Comparison of ENCODE assay signal across 14 mouse cellular contexts in genomic region chr10:68268629-68269028, GRCm38 (mm10). TPM values are rescaled to one million over a fixed set of nuclear protein-coding genes. Genes with fewer than 3 reads are reported as not detected.
DNase-seq lines count a peak whose midpoint lies in the region; ATAC-seq and TF ChIP-seq lines count a peak whose summit lies in the region.
"Had no signal": no experiment of that assay in that cellular context is flagged by ENCODE, and none has a peak within 500 bp of the region (broad histone marks: within the 10 kb centered on the region; RNA-seq: fewer than 3 reads in every experiment).

No protein-coding gene starts in this region.

- no peak overlapping the region for H3K9ac ChIP-seq in midbrain, embryonic 15.5 days
- H3K9ac ChIP-seq in midbrain, postnatal 0 days (replicated peaks; ENCODE audit: low read length, poor library complexity, severe bottlenecking) = no peak overlapping the region
- H3K9ac ChIP-seq in intestine, embryonic 16.5 days (ENCODE audit: low read depth, low read length) = no peak overlapping the region
- no peak overlapping the region for H3K9ac ChIP-seq in liver, adult 2 months (ENCODE audit: low read depth, low read length)

- WGBS in midbrain, embryonic 15.5 days = 78% methylated on average over 5 of the region's 5 CpGs
- 73% methylated on average over 5 of the region's 5 CpGs for WGBS in midbrain, postnatal 0 days
- WGBS in intestine, embryonic 16.5 days = 52% methylated on average over 5 of the region's 5 CpGs
- WGBS in liver, adult 2 months = 38% methylated on average over 5 of the region's 5 CpGs

- TF ChIP-seq CTCF in midbrain, postnatal 0 days (IDR thresholded peaks at IDR 0.05) = no peak
- no peak for TF ChIP-seq CTCF in liver, adult 2 months (IDR thresholded peaks at IDR 0.05; ENCODE audit: low read depth, low read length)

- H3K36me3 ChIP-seq in midbrain, embryonic 15.5 days (replicated peaks) = no peaks in the 10 kb centered on the region
- H3K36me3 ChIP-seq in midbrain, postnatal 0 days (ENCODE audit: insufficient read depth, low read length) = no peaks in the 10 kb centered on the region
- peaks cover 8% of the 10 kb centered on the region; the same call in 1 of the 2 replicates for H3K36me3 ChIP-seq in intestine, embryonic 16.5 days (ENCODE audit: control insufficient read depth, insufficient read depth, low read length)
- H3K36me3 ChIP-seq in liver, adult 2 months (ENCODE audit: control insufficient read depth, insufficient read depth, low read length) = peaks cover 6% of the 10 kb centered on the region; the same call in 1 of the 2 replicates

- ATAC-seq in midbrain, embryonic 15.5 days (replicated peaks) = no peak
- no peak for ATAC-seq in midbrain, postnatal 0 days (ENCODE audit: low FRiP score)
- peak; percentile 78 for ATAC-seq in intestine, embryonic 16.5 days

- 0 out of 2 replicates have a peak, but pooled peaks cover 4% of the 10 kb centered on the region for H3K4me1 ChIP-seq in midbrain, embryonic 15.5 days
- no peaks in the 10 kb centered on the region for H3K4me1 ChIP-seq in midbrain, postnatal 0 days (ENCODE audit: insufficient read depth, low read length)
- peaks cover 9% of the 10 kb centered on the region for H3K4me1 ChIP-seq in intestine, embryonic 16.5 days (ENCODE audit: control insufficient read depth, insufficient read depth, low read length)
- peaks cover 33% of the 10 kb centered on the region for H3K4me1 ChIP-seq in liver, adult 2 months (ENCODE audit: control insufficient read depth, insufficient read depth, low read length)

- no peak for TF ChIP-seq POLR2A in liver, adult 2 months (IDR thresholded peaks at IDR 0.05; ENCODE audit: extremely low read depth, insufficient read depth, low read length)

- peak overlapping the region; percentile 21; the same call in 1 of the 2 replicates for H3K27ac ChIP-seq in midbrain, embryonic 15.5 days
- H3K27ac ChIP-seq in midbrain, postnatal 0 days (ENCODE audit: low read depth, low read length) = no peak overlapping the region
- peak overlapping the region; percentile 24; the same call in 1 of the 2 replicates for H3K27ac ChIP-seq in intestine, embryonic 16.5 days (ENCODE audit: low read length)
- H3K27ac ChIP-seq in liver, adult 2 months (replicated peaks; ENCODE audit: insufficient read depth, low read depth, low read length) = peak overlapping the region; percentile 19; the same call in 1 of the 2 replicates
- H3K27ac ChIP-seq: gastrocnemius, adult 2 months had no signal

- no peak overlapping the region for H3K4me2 ChIP-seq in midbrain, embryonic 15.5 days
- H3K4me2 ChIP-seq in midbrain, postnatal 0 days (ENCODE audit: low read depth, low read length, poor library complexity, severe bottlenecking) = no peak overlapping the region
- H3K4me2 ChIP-seq in intestine, embryonic 16.5 days (ENCODE audit: low read depth, low read length) = no peak overlapping the region

- H3K27me3 ChIP-seq in midbrain, embryonic 15.5 days (replicated peaks) = no peaks in the 10 kb centered on the region
- H3K27me3 ChIP-seq in midbrain, postnatal 0 days (ENCODE audit: insufficient read depth, low read length) = no peaks in the 10 kb centered on the region
- no peaks in the 10 kb centered on the region for H3K27me3 ChIP-seq in intestine, embryonic 16.5 days (replicated peaks; ENCODE audit: control insufficient read depth, insufficient read depth, low read length)
- H3K27me3 ChIP-seq in liver, adult 2 months (ENCODE audit: control insufficient read depth, insufficient read depth, low read length) = no peaks in the 10 kb centered on the region

- DNase-seq in midbrain, postnatal 0 days (ENCODE audit: low spot score) = no peak
- peak; percentile 81 for DNase-seq in liver, adult 2 months (ENCODE audit: extremely low read depth, low read depth, low spot score)
- DNase-seq in c-Kit-positive CD71-positive TER-119-positive erythroid progenitor cells, embryonic 14.5 days (ENCODE audit: low spot score) = no peak
- no peak for DNase-seq in thymus, postnatal 4 days
- no peak for DNase-seq in urinary bladder, adult 18-20 months (ENCODE audit: low spot score in 2 of 2)
- DNase-seq in embryo, embryonic 10.5 days (ENCODE audit: low spot score) = no peak
- DNase-seq: gastrocnemius, adult 2 months; heart, postnatal 4 days; right cerebral cortex, adult 18-20 months; thymus, adult 2 months had no signal

- H3K9me3 ChIP-seq in midbrain, embryonic 15.5 days = no peaks in the 10 kb centered on the region
- no peaks in the 10 kb centered on the region for H3K9me3 ChIP-seq in midbrain, postnatal 0 days (ENCODE audit: low read length)
- no peaks in the 10 kb centered on the region for H3K9me3 ChIP-seq in intestine, embryonic 16.5 days (ENCODE audit: control insufficient read depth, low read length)
- H3K9me3 ChIP-seq: embryonic facial prominence, embryonic 10.5 days had no signal

- H3K4me3 ChIP-seq in midbrain, embryonic 15.5 days = no peak overlapping the region
- no peak overlapping the region for H3K4me3 ChIP-seq in midbrain, postnatal 0 days (ENCODE audit: low read depth, low read length)
- H3K4me3 ChIP-seq in intestine, embryonic 16.5 days (ENCODE audit: low read length) = no peak overlapping the region
- H3K4me3 ChIP-seq in liver, adult 2 months (ENCODE audit: insufficient read depth, low read depth, low read length) = no peak overlapping the region
- H3K4me3 ChIP-seq: embryonic facial prominence, embryonic 10.5 days; gastrocnemius, adult 2 months had no signal

- H3K79me2 ChIP-seq in liver, adult 2 months (ENCODE audit: control insufficient read depth, insufficient read depth, low read length) = peaks cover 35% of the 10 kb centered on the region; the same call in 1 of the 2 replicates

RNA-seq across cellular contexts. Expression of gene Arid5b, which starts 9.9 kb away (rescaled TPM):
- 19.0 and 19.5 TPM in 2 replicates for polyA plus RNA-seq in midbrain, embryonic 15.5 days (2015; fragmentation: Nextera tagmentation; extraction: Ambion mirVana)
- 12.9 and 13.6 TPM in 2 replicates for total RNA-seq in midbrain, postnatal 0 days (2014; rRNA removed)
- 10.6 and 13.3 TPM in 2 replicates for polyA plus RNA-seq in midbrain, postnatal 0 days (2015; fragmentation: Nextera tagmentation; extraction: Ambion mirVana)
- polyA plus RNA-seq in intestine, embryonic 16.5 days (2015; fragmentation: Nextera tagmentation; extraction: Ambion mirVana) = 22.6 and 27.0 TPM in 2 replicates
- total RNA-seq in liver, adult 2 months (2014; rRNA removed) = 13.6 and 20.9 TPM in 2 replicates
- polyA plus RNA-seq in liver, adult 2 months (2012; rRNA removed) = 7.3 and 11.6 TPM in 2 replicates
- total RNA-seq: MEL had no signal
